23 mouse cellular contexts compared by ENCODE assay signal in the genomic region with DNA sequence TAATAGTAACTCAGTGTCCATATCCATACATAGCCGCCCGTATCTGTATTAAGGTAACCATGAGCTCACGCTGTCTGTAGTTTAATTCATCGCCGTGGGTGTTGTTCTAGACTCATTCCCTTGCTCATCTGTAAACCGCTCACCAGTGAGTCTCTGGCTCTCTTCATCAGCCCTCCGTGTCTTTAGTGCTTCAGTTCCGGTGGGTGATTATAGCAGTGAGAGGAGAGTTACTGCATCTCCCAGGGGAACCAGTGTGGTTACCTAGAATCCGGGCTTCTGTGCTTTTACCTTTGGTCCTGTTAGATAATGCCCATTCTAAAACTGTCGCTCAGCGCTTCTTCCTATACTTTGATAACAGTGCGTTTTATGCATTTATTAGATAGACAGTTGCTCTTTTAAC.
DNase-seq lines count a peak whose midpoint lies in the region; TF ChIP-seq lines count a peak whose summit lies in the region.
"Had no signal": no experiment of that assay in that cellular context is flagged by ENCODE, and none has a peak within 500 bp of the region (broad histone marks: within the 10 kb centered on the region; RNA-seq: fewer than 3 reads in every experiment).

No protein-coding gene starts in this region.

- TF ChIP-seq RAD21 in CH12.LX (IDR thresholded peaks at IDR 0.05; ENCODE audit: low read depth, low read length), result no peak

- no peak overlapping the region for H3K27ac ChIP-seq in heart, adult 2 months
- no peak overlapping the region for H3K27ac ChIP-seq in spleen, adult 2 months (ENCODE audit: insufficient read depth, low read length)
- H3K27ac ChIP-seq in CH12.LX (ENCODE audit: insufficient read depth, low read depth), result no peak overlapping the region
- H3K27ac ChIP-seq: embryonic facial prominence, embryonic 10.5 days; embryonic facial prominence, embryonic 12.5 days; forebrain, embryonic 13.5 days; forebrain, embryonic 15.5 days had no signal

- no peak overlapping the region for H3K4me2 ChIP-seq in CH12.LX (ENCODE audit: insufficient read depth, low read depth, poor library complexity, severe bottlenecking)
- H3K4me2 ChIP-seq: embryonic facial prominence, embryonic 12.5 days; forebrain, embryonic 13.5 days; forebrain, embryonic 15.5 days had no signal

- no peaks in the 10 kb centered on the region for H3K36me3 ChIP-seq in heart, adult 2 months (ENCODE audit: control insufficient read depth, insufficient read depth, low read length)
- H3K36me3 ChIP-seq in spleen, adult 2 months (ENCODE audit: control insufficient read depth, insufficient read depth, low read length), result no peaks in the 10 kb centered on the region; the same call in 1 of the 2 replicates
- peaks cover 0 to 32% of the 10 kb centered on the region in 2 experiments for H3K36me3 ChIP-seq in CH12.LX (replicated peaks in 1 of 2; ENCODE audit: control insufficient read depth in 1 of 2, insufficient read depth in 1 of 2, low read length in 1 of 2)
- H3K36me3 ChIP-seq: embryonic facial prominence, embryonic 10.5 days; embryonic facial prominence, embryonic 12.5 days; forebrain, embryonic 15.5 days had no signal

- TF ChIP-seq POLR2A in heart, adult 2 months (IDR thresholded peaks at IDR 0.05; ENCODE audit: insufficient read depth, low read depth, low read length), result no peak
- TF ChIP-seq POLR2A in spleen, adult 2 months (IDR thresholded peaks at IDR 0.05; ENCODE audit: low read depth, low read length), result no peak
- no peak for TF ChIP-seq POLR2A in CH12.LX (IDR thresholded peaks at IDR 0.05; ENCODE audit: low read depth, low read length)

- H3K4me1 ChIP-seq in heart, adult 2 months (ENCODE audit: control insufficient read depth, insufficient read depth, low read length), result peaks cover 4% of the 10 kb centered on the region; the same call in 1 of the 2 replicates
- no peaks in the 10 kb centered on the region; the same call in 1 of the 2 replicates for H3K4me1 ChIP-seq in spleen, adult 2 months (ENCODE audit: control insufficient read depth, insufficient read depth, insufficient read length)
- H3K4me1 ChIP-seq in CH12.LX (ENCODE audit: control insufficient read depth in 1 of 2, insufficient read depth in 2 of 2), result peaks cover 9 to 28% of the 10 kb centered on the region in 2 experiments; a peak in 3 of 4 replicates
- H3K4me1 ChIP-seq: forebrain, embryonic 13.5 days; forebrain, embryonic 15.5 days had no signal

- 91% methylated on average over 12 of the region's 12 CpGs for WGBS in heart, adult 2 months
- WGBS in spleen, adult 2 months, result 51% methylated on average over 12 of the region's 12 CpGs

- peaks cover 14% of the 10 kb centered on the region for H3K9me3 ChIP-seq in CH12.LX (replicated peaks; ENCODE audit: low read length)
- H3K9me3 ChIP-seq: embryonic facial prominence, embryonic 10.5 days; embryonic facial prominence, embryonic 12.5 days; forebrain, embryonic 13.5 days; forebrain, embryonic 15.5 days; G1E had no signal

- H3K4me3 ChIP-seq in heart, adult 2 months, result no peak overlapping the region
- no peak overlapping the region for H3K4me3 ChIP-seq in spleen, adult 2 months (ENCODE audit: extremely low read depth, insufficient read depth, insufficient read length)
- no peak overlapping the region for H3K4me3 ChIP-seq in CH12.LX (replicated peaks in 1 of 3; ENCODE audit: low read depth in 2 of 3, low read length in 2 of 3, poor library complexity in 1 of 3)
- H3K4me3 ChIP-seq: embryonic facial prominence, embryonic 10.5 days; embryonic facial prominence, embryonic 12.5 days; forebrain, embryonic 13.5 days; forebrain, embryonic 15.5 days had no signal

- no peaks in the 10 kb centered on the region for H3K79me2 ChIP-seq in heart, adult 2 months (replicated peaks; ENCODE audit: control insufficient read depth, insufficient read depth, low read length)
- H3K79me2 ChIP-seq in CH12.LX (replicated peaks; ENCODE audit: control insufficient read depth, extremely low read depth, insufficient read depth, poor library complexity, severe bottlenecking), result no peaks in the 10 kb centered on the region

- TF ChIP-seq EP300 in heart, adult 2 months (IDR thresholded peaks at IDR 0.05; ENCODE audit: insufficient read depth, low read depth, low read length), result no peak
- TF ChIP-seq EP300 in CH12.LX (IDR thresholded peaks at IDR 0.05; ENCODE audit: low read length), result peak; percentile 41

- intact Hi-C loops in heart, adult 2 months (cut with DNase I), result no loop called here

- no peak overlapping the region for H3K9ac ChIP-seq in heart, adult 2 months (ENCODE audit: low read depth, low read length)
- no peak overlapping the region for H3K9ac ChIP-seq in CH12.LX (ENCODE audit: insufficient read depth, low read depth)
- H3K9ac ChIP-seq: embryonic facial prominence, embryonic 12.5 days; forebrain, embryonic 13.5 days; forebrain, embryonic 15.5 days; forebrain, postnatal 0 days had no signal

- TF ChIP-seq CTCF in heart, adult 2 months (IDR thresholded peaks at IDR 0.05), result no peak
- no peak for TF ChIP-seq CTCF in spleen, adult 2 months (IDR thresholded peaks at IDR 0.05; ENCODE audit: extremely low read depth, insufficient read depth, insufficient read length, insufficient replicate concordance)
- no peak for TF ChIP-seq CTCF in CH12.LX (conservative IDR thresholded peaks at IDR 0.05 in 1 of 2, IDR thresholded peaks at IDR 0.05 in 1 of 2; ENCODE audit: low read depth in 2 of 2, low read length in 2 of 2)

- in situ Hi-C loops in CH12.LX (cut with MboI; ENCODE audit: low pct_ligation_motif_present, low pct_unique_long_range_greater_than_20kb, low sequenced_read_pairs), result no loop called here

- dilution Hi-C loops in CH12.LX (cut with MboI; ENCODE audit: extremely low pct_ligation_motif_present, extremely low pct_unique_long_range_greater_than_20kb, low sequenced_read_pairs), result no loop called here

- no peaks in the 10 kb centered on the region for H3K27me3 ChIP-seq in heart, adult 2 months (ENCODE audit: control insufficient read depth, insufficient read depth, low read length)
- H3K27me3 ChIP-seq in spleen, adult 2 months (ENCODE audit: control insufficient read depth, insufficient read depth, low read length), result no peaks in the 10 kb centered on the region
- no peaks in the 10 kb centered on the region for H3K27me3 ChIP-seq in CH12.LX (replicated peaks)
- H3K27me3 ChIP-seq: embryonic facial prominence, embryonic 12.5 days; forebrain, embryonic 13.5 days; forebrain, embryonic 15.5 days; Patski had no signal

- peak; percentile 67 for DNase-seq in heart, adult 11 months
- DNase-seq in heart, adult 2 months, result no peak
- DNase-seq in spleen, adult 2 months (ENCODE audit: low read depth in 1 of 2, low spot score in 2 of 2), result peak; percentile 8 to 24
- no peak for DNase-seq in spleen, postnatal 4 days (ENCODE audit: low spot score in 2 of 2)
- peak; percentile 46 for DNase-seq in 3T3-L1 (ENCODE audit: low read depth, low spot score)
- peak; percentile 87 for DNase-seq in CH12.LX (ENCODE audit: extremely low read depth)
- DNase-seq in cerebellum, postnatal 25 days, result no peak
- DNase-seq in layer of hippocampus, adult 8-10 months (ENCODE audit: low spot score in 2 of 2), result no peak
- DNase-seq: adrenal gland, adult 8-10 months; adrenal gland, postnatal 14 days; adrenal gland, postnatal 36 days; cerebellum, adult 11 months; cerebellum, adult 18-20 months; cerebellum, adult 8-10 months; cerebellum, adult 9-11 months; cerebellum, postnatal 14 days had no signal

TF ChIP-seq in CH12.LX, 34 proteins besides CTCF, POLR2A, EP300 and RAD21:
- TF ChIP-seq ETS1 (conservative IDR thresholded peaks at IDR 0.05; ENCODE audit: low read depth, low read length), result peak; percentile 43; the same call in 1 of the 2 replicates
- no peak for TF ChIP-seq GABPA (IDR thresholded peaks at IDR 0.05; ENCODE audit: insufficient replicate concordance, low read depth, low read length)
- no peak for TF ChIP-seq JUND (conservative IDR thresholded peaks at IDR 0.05; ENCODE audit: low read depth, low read length)
- peak; percentile 42; the same call in 1 of the 2 replicates for TF ChIP-seq MAFK (IDR thresholded peaks at IDR 0.05; ENCODE audit: insufficient replicate concordance, low read length)
- no peak for TF ChIP-seq BHLHE40 (IDR thresholded peaks at IDR 0.05; ENCODE audit: low read depth, low read length)
- TF ChIP-seq MXI1 (IDR thresholded peaks at IDR 0.05; ENCODE audit: low read depth, low read length), result no peak
- no peak for TF ChIP-seq TCF12 (IDR thresholded peaks at IDR 0.05; ENCODE audit: low read depth, low read length)

Comparison
In these comparisons a context has a peak if more than half of its experiments do, and no peak if none do; other contexts are left out.
1. DNase-seq: peak in heart, adult 11 months (single experiment), spleen, adult 2 months (2 of 2), 3T3-L1 (single experiment) and CH12.LX (single experiment); none in heart, adult 2 months (0 of 2), spleen, postnatal 4 days (0 of 2), cerebellum, postnatal 25 days (0 of 2) and layer of hippocampus, adult 8-10 months (0 of 2).